Mouse (Mus musculus): Measurements from ENCODE around the gene Snurf.

GRCm38 (mm10) chr7:60013186-60013585, 8.3 kb upstream of the Snurf start:
- no peak for TF ChIP-seq CTCF (IDR thresholded peaks at IDR 0.05; ENCODE audit: low read depth, low read length)
- TF ChIP-seq POLR2AphosphoS5 (IDR thresholded peaks at IDR 0.05; ENCODE audit: insufficient replicate concordance, low read depth, low read length): no peak
- TF ChIP-seq TAL1 (conservative IDR thresholded peaks at IDR 0.05; ENCODE audit: low read depth, low read length): no peak
- no peak for TF ChIP-seq GATA1 (IDR thresholded peaks at IDR 0.05; ENCODE audit: borderline replicate concordance, low read length)

Measured in G1E (cell line).